8 mouse cellular contexts compared by ENCODE assay signal in the genomic region with DNA sequence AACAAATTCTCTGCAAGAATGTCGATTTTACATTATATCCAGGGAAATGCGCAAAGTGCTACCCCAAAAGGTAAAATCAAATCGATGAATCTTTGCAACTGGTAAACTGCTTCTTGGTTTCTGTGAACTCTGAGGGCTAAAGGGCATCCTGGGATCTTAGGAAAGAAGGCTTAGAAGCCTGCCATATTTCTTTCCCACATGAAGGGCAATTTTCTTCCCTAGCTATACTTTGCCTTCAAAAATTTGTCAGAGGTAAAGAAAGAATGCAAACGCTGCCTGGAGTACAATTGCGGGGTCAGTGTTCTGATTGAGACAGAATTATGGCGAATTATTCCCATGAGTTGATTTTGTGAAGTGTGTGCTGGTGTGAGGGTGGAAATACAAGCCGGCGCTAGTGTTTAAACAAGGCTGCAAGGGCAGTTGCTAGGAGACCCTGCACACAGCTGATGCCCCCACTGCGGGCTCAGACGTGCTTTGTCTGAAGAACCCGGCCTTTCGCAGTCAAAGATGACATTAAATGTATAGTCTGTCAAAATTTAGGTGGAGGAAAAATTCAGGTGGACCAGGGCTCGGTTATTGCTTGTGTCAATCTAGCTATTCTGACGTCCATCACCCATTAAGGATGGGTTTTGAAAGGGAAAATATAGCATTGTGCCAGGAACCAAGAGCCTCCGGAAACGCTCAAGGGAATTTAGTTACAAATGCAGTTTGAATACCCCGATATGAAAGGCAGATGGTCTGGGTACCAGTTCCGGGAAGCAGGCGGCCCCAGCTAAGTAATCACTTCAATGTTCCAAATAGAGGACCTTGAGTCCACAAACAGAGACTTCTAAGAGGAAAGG. TPM values are rescaled to one million over a fixed set of nuclear protein-coding genes. Genes with fewer than 3 reads are reported as not detected.
DNase-seq lines count a peak whose midpoint lies in the region; ATAC-seq and TF ChIP-seq lines count a peak whose summit lies in the region.
"Had no signal": no experiment of that assay in that cellular context is flagged by ENCODE, and none has a peak within 500 bp of the region (broad histone marks: within the 10 kb centered on the region; RNA-seq: fewer than 3 reads in every experiment).

A gene (plus strand): TSS at position 51 of the 842 bp plus-strand sequence.

- 13% methylated on average over 19 of the region's 19 CpGs for WGBS in liver, embryonic 11.5 days
- WGBS in forebrain, embryonic 11.5 days = 4% methylated on average over 19 of the region's 19 CpGs
- 8% methylated on average over 19 of the region's 19 CpGs for WGBS in intestine, postnatal 0 days

- peak within 1 kb of the TSS; percentile 35 for H3K4me3 ChIP-seq in liver, embryonic 11.5 days (ENCODE audit: low read depth, low read length)
- H3K4me3 ChIP-seq in forebrain, embryonic 11.5 days (ENCODE audit: low read depth, low read length) = peak within 1 kb of the TSS; percentile 24
- H3K4me3 ChIP-seq in intestine, postnatal 0 days (ENCODE audit: low read depth, low read length) = peak within 1 kb of the TSS; percentile 24
- H3K4me3 ChIP-seq: myocyte had no signal

- H3K9ac ChIP-seq in liver, embryonic 11.5 days (ENCODE audit: low read depth, low read length) = peak within 1 kb of the TSS; percentile 46
- peak within 1 kb of the TSS; percentile 57 for H3K9ac ChIP-seq in forebrain, embryonic 11.5 days (ENCODE audit: low read length)
- H3K9ac ChIP-seq in intestine, postnatal 0 days (ENCODE audit: low read depth, low read length) = peak within 1 kb of the TSS; percentile 1; the same call in 1 of the 2 replicates

- no peak for TF ChIP-seq CTCF in intestine, postnatal 0 days (IDR thresholded peaks at IDR 0.05; ENCODE audit: low read depth)

- H3K36me3 ChIP-seq in liver, embryonic 11.5 days (ENCODE audit: control insufficient read depth, insufficient read depth, low read length) = no peaks in the 10 kb centered on the region
- H3K36me3 ChIP-seq in forebrain, embryonic 11.5 days (ENCODE audit: control insufficient read depth, insufficient read depth, low read length) = no peaks in the 10 kb centered on the region
- no peaks in the 10 kb centered on the region for H3K36me3 ChIP-seq in intestine, postnatal 0 days (ENCODE audit: control insufficient read depth, insufficient read depth)

- no peaks in the 10 kb centered on the region for H3K9me3 ChIP-seq in liver, embryonic 11.5 days (ENCODE audit: control insufficient read depth, low read length)
- no peaks in the 10 kb centered on the region for H3K9me3 ChIP-seq in forebrain, embryonic 11.5 days (ENCODE audit: control insufficient read depth, low read length)
- H3K9me3 ChIP-seq in intestine, postnatal 0 days (ENCODE audit: control insufficient read depth) = no peaks in the 10 kb centered on the region

- ATAC-seq in liver, embryonic 11.5 days (replicated peaks; ENCODE audit: low FRiP score) = 0 out of 2 replicates have a peak, but pooled peaks have one; percentile 3
- ATAC-seq in forebrain, embryonic 11.5 days (replicated peaks; ENCODE audit: low FRiP score) = peak; percentile 55
- no peak for ATAC-seq in intestine, postnatal 0 days

- H3K27me3 ChIP-seq in liver, embryonic 11.5 days (replicated peaks; ENCODE audit: control insufficient read depth, insufficient read depth, low read length) = no peaks in the 10 kb centered on the region
- H3K27me3 ChIP-seq in forebrain, embryonic 11.5 days (ENCODE audit: control insufficient read depth, insufficient read depth, low read length) = no peaks in the 10 kb centered on the region
- H3K27me3 ChIP-seq in intestine, postnatal 0 days (replicated peaks; ENCODE audit: control insufficient read depth, insufficient read depth, low read length) = no peaks in the 10 kb centered on the region

- H3K27ac ChIP-seq in liver, embryonic 11.5 days (ENCODE audit: low read depth, low read length) = peak within 1 kb of the TSS; percentile 26; the same call in 1 of the 2 replicates
- H3K27ac ChIP-seq in forebrain, embryonic 11.5 days (ENCODE audit: low read depth, low read length) = peak within 1 kb of the TSS; percentile 98
- H3K27ac ChIP-seq in intestine, postnatal 0 days (ENCODE audit: low read depth, low read length) = no peak within 1 kb of the TSS; the same call in 1 of the 2 replicates

- H3K4me1 ChIP-seq in liver, embryonic 11.5 days (replicated peaks; ENCODE audit: control insufficient read depth, insufficient read depth, low read length) = peaks cover 23% of the 10 kb centered on the region
- H3K4me1 ChIP-seq in forebrain, embryonic 11.5 days (replicated peaks; ENCODE audit: control insufficient read depth, insufficient read depth, low read length) = peaks cover 31% of the 10 kb centered on the region
- peaks cover 5% of the 10 kb centered on the region; the same call in 1 of the 2 replicates for H3K4me1 ChIP-seq in intestine, postnatal 0 days (replicated peaks; ENCODE audit: control insufficient read depth, insufficient read depth, low read length)

- DNase-seq in liver, embryonic 11.5 days (ENCODE audit: low spot score) = peak; percentile 37
- no peak for DNase-seq in liver
- peak; percentile 82 for DNase-seq in forebrain, embryonic 11.5 days (ENCODE audit: low spot score)
- peak; percentile 4 for DNase-seq in naive thymus-derived CD4-positive, alpha-beta T cell, adult 2 months (ENCODE audit: low read depth)
- DNase-seq in MN1 (ENCODE audit: low spot score) = no peak
- DNase-seq in cerebellum, postnatal 36 days = no peak

- peak within 1 kb of the TSS; percentile 78 for H3K4me2 ChIP-seq in liver, embryonic 11.5 days
- H3K4me2 ChIP-seq in forebrain, embryonic 11.5 days (ENCODE audit: low read depth, low read length, severe bottlenecking) = peak within 1 kb of the TSS; percentile 46
- peak within 1 kb of the TSS; percentile 54 for H3K4me2 ChIP-seq in intestine, postnatal 0 days (replicated peaks; ENCODE audit: low read depth)

RNA-seq across cellular contexts. Expression of the gene that starts here (rescaled TPM):
- 100 and 109 TPM in 2 replicates for polyA plus RNA-seq in liver, embryonic 11.5 days (2014; fragmentation: Nextera tagmentation; extraction: Ambion mirVana)
- 33.4 and 34.1 TPM in 2 replicates for polyA plus RNA-seq in forebrain, embryonic 11.5 days (2014; fragmentation: Nextera tagmentation; extraction: Ambion mirVana)
- polyA plus RNA-seq in intestine, postnatal 0 days (2015; fragmentation: Nextera tagmentation; extraction: Ambion mirVana) = 1.3 and 1.8 TPM in 2 replicates

Comparison
In these comparisons a context has a peak if more than half of its experiments do, and no peak if none do; other contexts are left out.
1. RNA of the gene that starts here (polyA plus RNA-seq): 100 to 109 TPM in liver, embryonic 11.5 days and 33.4 to 34.1 TPM in forebrain, embryonic 11.5 days; 1.3 to 1.8 TPM in intestine, postnatal 0 days; every median in the first group is over 10 times any median in the second.
2. DNase-seq: peak in liver, embryonic 11.5 days (single experiment), forebrain, embryonic 11.5 days (single experiment) and naive thymus-derived CD4-positive, alpha-beta T cell, adult 2 months (single experiment); none in liver (single experiment), MN1 (single experiment) and cerebellum, postnatal 36 days (0 of 2).
3. H3K9ac ChIP-seq: peak in every context shown above with its lines; median percentile 57 in forebrain, embryonic 11.5 days; 46 in liver, embryonic 11.5 days; 1 in intestine, postnatal 0 days.
4. Peak in every context shown above with its lines, with median percentiles within 50 percentile points of each other: H3K4me2 ChIP-seq and H3K4me3 ChIP-seq.